Mouse (Mus musculus): ENCODE data around the gene Selenos. TPM values are rescaled to one million over a fixed set of nuclear protein-coding genes. Genes with fewer than 3 reads are reported as not detected.

Selenos gene
- 107 and 117 TPM in 2 replicates for polyA plus RNA-seq (2015; fragmentation: Nextera tagmentation; extraction: Ambion mirVana)

GRCm38 (mm10) chr7:66079364-66080230 lies at the start of gene Selenos:
Gene Selenos (plus strand): TSS chr7:66079649.
- H3K4me1 ChIP-seq: peaks cover 33% of the 10 kb centered on the region
- no peaks in the 10 kb centered on the region for H3K27me3 ChIP-seq
- WGBS: under 1% methylated on average over 65 of the region's 65 CpGs
- H3K4me3 ChIP-seq (replicated peaks): peak within 1 kb of the TSS; percentile 80
- H3K4me2 ChIP-seq: peak within 1 kb of the TSS; percentile 81
- H3K27ac ChIP-seq: peak within 1 kb of the TSS; percentile 91
- peaks cover 56% of the 10 kb centered on the region for H3K36me3 ChIP-seq
- H3K9me3 ChIP-seq (replicated peaks): no peaks in the 10 kb centered on the region
- H3K9ac ChIP-seq: peak within 1 kb of the TSS; percentile 71
- ATAC-seq (replicated peaks; ENCODE audit: low FRiP score): peak; percentile 100

- Histone ChIP-seq H3K9me3 (replicated peaks) (no peaks in the 10 kb centered on the region), H3K36me3 (no peaks in the 10 kb centered on the region), H3K27ac (no peak overlapping the region), H3K4me3 (replicated peaks) (no peak overlapping the region), H3K4me1 (peaks cover 23% of the 10 kb centered on the region), H3K9ac (no peak overlapping the region), H3K4me2 (no peak overlapping the region), H3K27me3 (peaks cover 13% of the 10 kb centered on the region; the same call in 1 of the 2 replicates)
- WGBS: 34% methylated on average over 8 of the region's 8 CpGs
- no peak for ATAC-seq (replicated peaks; ENCODE audit: low FRiP score)
Measured at GRCm38 (mm10) chr7:66036809-66037208, 42.6 kb upstream of the Selenos start.

GRCm38 (mm10) chr7:66038261-66038660 lies 41.2 kb upstream of the Selenos start:
- ATAC-seq (replicated peaks; ENCODE audit: low FRiP score): no peak
- WGBS: 49% methylated on average over 3 of the region's 3 CpGs
- Histone ChIP-seq H3K9me3 (replicated peaks) (no peaks in the 10 kb centered on the region), H3K4me3 (replicated peaks) (no peak overlapping the region), H3K4me1 (peaks cover 23% of the 10 kb centered on the region), H3K27me3 (peaks cover 13% of the 10 kb centered on the region; the same call in 1 of the 2 replicates), H3K27ac (no peak overlapping the region), H3K4me2 (no peak overlapping the region), H3K9ac (no peak overlapping the region), H3K36me3 (no peaks in the 10 kb centered on the region)

- Histone ChIP-seq H3K27me3 (peaks cover 13% of the 10 kb centered on the region; the same call in 1 of the 2 replicates), H3K9me3 (replicated peaks) (no peaks in the 10 kb centered on the region), H3K9ac (no peak overlapping the region), H3K4me2 (no peak overlapping the region), H3K4me1 (peaks cover 23% of the 10 kb centered on the region), H3K4me3 (replicated peaks) (no peak overlapping the region), H3K36me3 (no peaks in the 10 kb centered on the region), H3K27ac (no peak overlapping the region)
- 45% methylated on average over 11 of the region's 11 CpGs for WGBS
- ATAC-seq (replicated peaks; ENCODE audit: low FRiP score): 0 out of 2 replicates have a peak, but pooled peaks have one; percentile 26
Measured at GRCm38 (mm10) chr7:66038730-66039129, 40.7 kb upstream of the Selenos start.

GRCm38 (mm10) chr7:66040026-66040814 lies 39.2 kb upstream of the Selenos start:
- H3K27ac ChIP-seq: no peak overlapping the region
- peaks cover 23% of the 10 kb centered on the region for H3K4me1 ChIP-seq
- 75% methylated on average over 18 of the region's 18 CpGs for WGBS
- peaks cover 13% of the 10 kb centered on the region; the same call in 1 of the 2 replicates for H3K27me3 ChIP-seq
- no peak overlapping the region for H3K9ac ChIP-seq
- H3K4me2 ChIP-seq: no peak overlapping the region
- no peak for ATAC-seq (replicated peaks; ENCODE audit: low FRiP score)
- no peak overlapping the region for H3K4me3 ChIP-seq (replicated peaks)
- H3K9me3 ChIP-seq (replicated peaks): no peaks in the 10 kb centered on the region
- no peaks in the 10 kb centered on the region for H3K36me3 ChIP-seq

DNA sequence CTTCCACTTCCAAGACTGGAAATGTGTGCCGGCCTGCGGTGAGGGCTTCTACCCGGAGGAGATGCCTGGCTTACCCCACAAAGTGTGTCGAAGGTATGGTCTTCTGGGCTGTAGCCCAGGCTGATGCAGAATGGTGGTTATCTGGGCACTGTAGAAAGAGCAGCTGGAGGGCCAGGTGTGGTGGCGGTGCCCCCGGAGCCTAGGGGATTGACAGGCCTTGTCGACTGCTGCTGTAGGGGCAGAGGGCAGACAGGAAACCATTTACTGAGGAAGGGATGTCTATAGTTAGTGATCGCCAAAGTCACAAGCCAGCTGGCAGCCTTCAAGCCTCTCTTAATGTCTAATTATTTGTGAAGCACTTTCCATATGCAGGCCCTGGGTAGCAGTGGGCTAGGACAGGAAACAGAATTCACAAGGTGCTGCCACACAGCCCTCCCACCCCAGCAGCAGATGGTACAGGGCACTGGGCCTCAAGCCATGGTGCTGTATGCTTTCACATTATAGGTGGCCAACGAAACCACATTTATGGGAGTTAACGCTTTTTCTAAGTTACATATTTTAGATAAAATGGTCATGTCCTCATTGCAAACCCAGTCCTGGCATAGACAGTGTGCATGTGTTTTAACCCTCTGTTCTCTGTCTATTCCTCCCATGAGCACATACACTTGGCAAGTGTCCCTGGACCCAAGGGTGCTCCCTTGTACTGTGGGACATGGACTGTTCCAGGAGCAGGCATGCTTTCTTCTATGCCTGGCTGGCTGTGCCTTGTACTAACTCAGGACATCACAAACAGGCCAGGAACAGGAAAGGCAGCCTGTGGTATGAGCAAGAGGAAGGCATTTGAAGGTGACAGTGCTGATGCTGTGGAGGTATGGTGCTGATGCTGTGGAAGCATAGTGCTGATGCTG lies 35.6 kb upstream of the Selenos start, which contains the start of gene Gm45213:
Gene Gm45213 (plus strand): TSS at position 51 of the 908 bp plus-strand sequence.
- no peak within 1 kb of the TSS for H3K4me3 ChIP-seq (replicated peaks)
- peaks cover 22% of the 10 kb centered on the region for H3K4me1 ChIP-seq
- no peak within 1 kb of the TSS for H3K4me2 ChIP-seq
- H3K9me3 ChIP-seq (replicated peaks): no peaks in the 10 kb centered on the region
- WGBS: 64% methylated on average over 10 of the region's 10 CpGs
- no peak for ATAC-seq (replicated peaks; ENCODE audit: low FRiP score)
- H3K9ac ChIP-seq: no peak within 1 kb of the TSS
- H3K36me3 ChIP-seq: no peaks in the 10 kb centered on the region
- H3K27ac ChIP-seq: no peak within 1 kb of the TSS
- no peaks in the 10 kb centered on the region for H3K27me3 ChIP-seq

DNA sequence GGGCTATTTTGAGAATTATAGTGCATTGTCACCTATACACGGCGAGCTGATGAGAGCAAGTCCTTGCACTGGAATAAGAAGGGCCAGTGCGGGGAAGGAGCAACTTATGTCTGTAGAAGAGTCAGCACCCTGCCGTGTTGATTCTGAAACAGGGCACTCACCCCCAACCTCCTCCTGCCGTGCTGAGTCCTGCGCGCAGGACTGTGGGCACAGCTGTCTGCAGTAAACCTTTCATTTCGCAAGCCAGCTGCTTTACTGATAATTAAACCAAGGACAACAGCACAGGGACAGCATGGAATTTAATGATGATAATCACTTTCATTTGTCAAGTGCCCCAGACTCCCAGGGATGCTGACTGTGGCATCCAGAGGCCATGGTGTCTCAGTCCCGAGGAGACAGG lies 34.8 kb upstream of the Selenos start:
- no peak overlapping the region for H3K27ac ChIP-seq
- 32% methylated on average over 9 of the region's 9 CpGs for WGBS
- ATAC-seq (replicated peaks; ENCODE audit: low FRiP score): no peak

GRCm38 (mm10) chr7:66046921-66047918 lies 32.2 kb upstream of the Selenos start:
- peaks cover 14% of the 10 kb centered on the region; the same call in 1 of the 2 replicates for H3K4me1 ChIP-seq
- H3K36me3 ChIP-seq: no peaks in the 10 kb centered on the region
- no peaks in the 10 kb centered on the region for H3K27me3 ChIP-seq
- no peak overlapping the region for H3K4me3 ChIP-seq (replicated peaks)
- H3K4me2 ChIP-seq: no peak overlapping the region
- 58% methylated on average over 17 of the region's 17 CpGs for WGBS
- no peaks in the 10 kb centered on the region for H3K9me3 ChIP-seq (replicated peaks)
- 0 out of 2 replicates have a peak, but pooled peaks have one; percentile 29 for ATAC-seq (replicated peaks; ENCODE audit: low FRiP score)
- H3K9ac ChIP-seq: no peak overlapping the region
- no peak overlapping the region for H3K27ac ChIP-seq

More for the DNA sequence above, 34.8 kb upstream of the Selenos start:
- Histone ChIP-seq H3K4me3 (replicated peaks) (no peak overlapping the region), H3K9ac (no peak overlapping the region), H3K4me2 (no peak overlapping the region), H3K9me3 (replicated peaks) (no peaks in the 10 kb centered on the region), H3K27me3 (no peaks in the 10 kb centered on the region), H3K4me1 (peaks cover 15% of the 10 kb centered on the region; the same call in 1 of the 2 replicates), H3K36me3 (no peaks in the 10 kb centered on the region)

- WGBS: 70% methylated on average over 4 of the region's 4 CpGs
- Histone ChIP-seq H3K9ac (no peak overlapping the region), H3K4me1 (peaks cover 14% of the 10 kb centered on the region; the same call in 1 of the 2 replicates), H3K4me2 (no peak overlapping the region), H3K4me3 (replicated peaks) (no peak overlapping the region), H3K27ac (no peak overlapping the region), H3K9me3 (replicated peaks) (no peaks in the 10 kb centered on the region), H3K27me3 (no peaks in the 10 kb centered on the region), H3K36me3 (no peaks in the 10 kb centered on the region)
- ATAC-seq (replicated peaks; ENCODE audit: low FRiP score): no peak
Measured at GRCm38 (mm10) chr7:66047975-66048374, 31.5 kb upstream of the Selenos start.

DNA sequence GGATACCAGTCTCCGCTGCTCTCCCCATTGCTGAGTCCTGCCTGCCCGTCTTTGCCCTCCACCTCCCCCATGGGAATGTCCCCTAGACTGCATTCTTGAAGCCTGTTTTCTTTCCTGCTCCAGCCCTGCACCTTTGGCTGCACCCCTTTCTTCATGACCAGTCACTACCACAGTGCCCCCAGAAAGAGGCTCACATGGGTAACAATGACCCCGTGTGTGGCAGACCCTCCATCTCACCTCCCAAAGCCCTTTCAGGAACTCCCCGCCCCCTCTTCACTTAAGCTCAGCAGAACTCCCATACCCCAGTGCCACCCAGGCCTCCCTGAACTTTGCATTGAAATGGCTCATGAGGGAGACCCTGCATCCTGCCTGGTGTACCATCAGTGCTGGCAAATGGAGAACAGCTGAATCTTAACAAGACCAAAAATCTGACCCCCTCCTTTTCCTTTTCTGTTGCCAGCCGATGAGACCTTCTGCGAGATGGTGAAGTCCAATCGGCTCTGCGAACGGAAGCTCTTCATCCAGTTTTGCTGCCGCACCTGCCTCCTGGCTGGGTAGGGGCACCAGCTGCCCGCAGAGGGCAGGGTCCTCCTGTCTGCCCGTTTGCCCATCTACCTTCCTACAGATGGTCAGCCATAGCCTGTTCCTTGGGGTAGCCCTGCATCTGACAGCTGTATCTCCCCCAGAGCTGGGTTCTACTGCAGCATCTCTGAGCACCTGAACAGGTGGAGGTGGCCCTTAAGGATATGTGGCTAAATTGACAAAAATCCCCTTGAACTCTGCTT lies 30.8 kb upstream of the Selenos start:
- no peaks in the 10 kb centered on the region for H3K36me3 ChIP-seq
- H3K4me3 ChIP-seq (replicated peaks): no peak overlapping the region
- 84% methylated on average over 12 of the region's 12 CpGs for WGBS
- no peak overlapping the region for H3K4me2 ChIP-seq
- peaks cover 14% of the 10 kb centered on the region; the same call in 1 of the 2 replicates for H3K4me1 ChIP-seq
- no peak overlapping the region for H3K27ac ChIP-seq
- H3K27me3 ChIP-seq: no peaks in the 10 kb centered on the region
- no peak for ATAC-seq (replicated peaks; ENCODE audit: low FRiP score)
- no peaks in the 10 kb centered on the region for H3K9me3 ChIP-seq (replicated peaks)
- H3K9ac ChIP-seq: no peak overlapping the region
